Mouse (Mus musculus): Measurements from ENCODE around the gene Daxx.
"Not testable (repeated sequence)": the region's sequence is repeated elsewhere in the genome, so short reads cannot be mapped to it uniquely, and the experiment has no call there.

Gene Daxx

GRCm38 (mm10) chr17:33902491-33902890 is 6.7 kb upstream of the Daxx start:
- DNase-seq (ENCODE audit: low read depth, low spot score), result peak; percentile 72

DNA sequence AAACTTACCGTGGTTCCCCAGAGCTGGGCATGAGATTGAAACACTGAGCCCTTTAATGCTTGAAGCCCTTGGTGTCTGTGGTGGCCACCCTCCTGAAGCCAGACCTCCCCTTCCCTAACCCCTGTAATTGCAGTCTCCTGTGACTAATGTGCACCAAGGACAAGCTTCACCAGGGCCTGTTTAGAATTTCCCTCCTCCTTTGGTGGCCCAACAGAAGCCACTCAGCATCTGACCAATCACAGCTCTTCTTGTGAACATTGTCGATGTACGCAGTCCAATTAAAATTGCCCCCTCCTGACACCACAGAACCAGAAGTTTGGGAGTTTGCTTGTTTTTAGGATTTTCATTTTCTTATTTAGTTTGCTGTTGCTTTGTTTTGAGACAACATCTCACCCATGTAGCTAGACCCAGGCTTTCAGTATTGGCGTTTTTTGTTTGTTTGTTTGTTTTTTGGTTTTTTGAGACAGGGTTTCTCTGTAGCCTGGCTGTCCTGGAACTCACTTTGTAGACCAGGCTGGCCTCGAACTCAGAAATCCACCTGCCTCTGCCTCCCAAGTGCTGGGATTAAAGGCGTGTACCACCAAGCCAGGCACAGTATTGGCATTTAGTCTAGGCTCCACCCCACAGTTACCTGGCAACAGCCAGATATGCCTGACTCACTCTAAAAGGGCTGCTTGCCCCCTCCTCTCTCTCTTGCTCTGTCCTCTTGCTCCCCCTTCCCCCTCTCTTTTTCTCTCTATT is 5.1 kb upstream of the Daxx start:
- not testable (repeated sequence) for DNase-seq (ENCODE audit: low read depth, low spot score)

- DNase-seq (ENCODE audit: low read depth, low spot score), result not testable (repeated sequence)
These were observed 4.4 kb upstream of the Daxx start, which contains the start of gene Platr17 for GRCm38 (mm10) chr17:33904835-33905234. Gene Platr17 (plus strand): TSS chr17:33905135.

- peak; percentile 42 for DNase-seq (ENCODE audit: low read depth, low spot score)
These were observed 710 bp upstream of the Daxx start for GRCm38 (mm10) chr17:33908331-33909076.

DNA sequence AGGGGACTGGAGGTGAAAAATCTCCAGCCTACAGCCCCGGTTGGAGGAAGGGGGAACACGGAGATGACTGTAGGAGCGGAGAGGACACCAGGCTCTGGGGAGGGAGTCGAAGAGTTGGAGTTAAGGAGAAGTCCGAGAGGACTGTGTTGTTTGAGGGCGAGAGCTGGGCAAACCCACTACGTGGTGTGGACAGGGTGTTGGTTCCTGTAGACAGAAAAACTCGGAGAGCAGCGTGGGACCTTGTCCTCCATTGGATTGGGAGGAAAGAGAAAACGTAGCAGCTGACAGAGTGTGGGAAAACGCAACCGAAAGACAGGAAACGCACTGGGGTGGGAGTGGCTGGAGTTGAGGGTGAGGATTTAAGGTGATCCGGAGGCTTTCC is 646 bp downstream of the Daxx start:
- peak; percentile 66 for DNase-seq (ENCODE audit: low read depth, low spot score)

GRCm38 (mm10) chr17:33910346-33911051 is 1.3 kb downstream of the Daxx start:
- peak; percentile 76 for DNase-seq (ENCODE audit: low read depth, low spot score)

- DNase-seq (ENCODE audit: low read depth, low spot score), result no peak
These were observed 2.0 kb downstream of the Daxx start for GRCm38 (mm10) chr17:33911052-33911812.

DNA sequence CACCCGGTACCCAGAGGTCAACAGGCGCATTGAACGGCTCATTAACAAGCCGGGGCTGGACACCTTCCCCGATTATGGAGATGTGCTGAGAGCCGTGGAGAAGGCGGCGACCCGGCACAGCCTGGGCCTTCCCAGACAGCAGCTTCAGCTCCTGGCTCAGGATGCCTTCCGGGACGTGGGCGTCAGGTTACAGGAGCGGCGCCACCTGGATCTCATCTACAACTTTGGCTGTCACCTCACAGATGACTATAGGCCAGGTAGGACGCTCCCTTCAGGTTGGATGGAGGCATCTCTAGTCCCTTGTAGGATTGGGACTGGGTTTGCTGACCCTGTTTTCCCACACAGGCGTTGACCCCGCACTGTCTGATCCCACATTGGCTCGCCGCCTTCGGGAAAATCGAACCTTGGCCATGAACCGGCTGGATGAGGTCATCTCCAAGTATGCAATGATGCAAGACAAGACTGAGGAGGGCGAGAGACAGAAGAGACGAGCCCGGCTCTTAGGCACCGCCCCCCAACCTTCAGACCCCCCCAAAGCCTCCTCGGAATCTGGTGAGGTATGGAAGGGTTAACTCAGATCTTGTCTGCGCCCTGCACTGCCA is 2.7 kb downstream of the Daxx start:
- no peak for DNase-seq (ENCODE audit: low read depth, low spot score)

- no peak for DNase-seq (ENCODE audit: low read depth, low spot score)
These were observed 4.0 kb downstream of the Daxx start for GRCm38 (mm10) chr17:33913264-33913663.

GRCm38 (mm10) chr17:33913905-33914304 is 4.7 kb downstream of the Daxx start:
- DNase-seq (ENCODE audit: low read depth, low spot score), result no peak

DNA sequence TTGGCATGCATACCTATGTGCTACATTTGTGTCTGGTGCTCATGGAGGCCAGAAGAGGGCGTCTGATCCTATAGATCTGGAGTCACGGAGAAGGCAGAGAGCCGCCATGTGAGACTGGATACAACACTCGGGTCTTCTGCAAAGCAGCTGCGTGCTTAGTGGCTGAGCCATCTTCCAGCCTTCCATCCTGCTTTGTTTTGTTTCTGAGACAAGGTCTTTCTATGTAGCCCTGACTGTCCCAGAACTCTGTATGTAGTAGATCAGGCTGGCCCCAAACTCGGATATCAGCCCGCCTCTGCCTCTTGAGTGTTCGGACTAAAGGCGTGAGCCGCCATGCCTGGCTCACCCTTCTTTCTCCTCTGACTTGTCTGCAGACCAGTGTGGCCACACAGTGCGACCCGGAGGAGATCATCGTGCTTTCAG is 5.8 kb downstream of the Daxx start:
- no peak for DNase-seq (ENCODE audit: low read depth, low spot score)

GRCm38 (mm10) chr17:33915671-33916250 is 6.5 kb downstream of the Daxx start, which contains the start of the genes Tapbp and Zbtb22:
Gene Tapbp (plus strand): TSS chr17:33915899.
Gene Zbtb22 (plus strand): TSS chr17:33915904.
- peak; percentile 96 for DNase-seq (ENCODE audit: low read depth, low spot score)

- DNase-seq (ENCODE audit: low read depth, low spot score), result no peak
These were observed 7.1 kb downstream of the Daxx start for GRCm38 (mm10) chr17:33916294-33916693.

DNA sequence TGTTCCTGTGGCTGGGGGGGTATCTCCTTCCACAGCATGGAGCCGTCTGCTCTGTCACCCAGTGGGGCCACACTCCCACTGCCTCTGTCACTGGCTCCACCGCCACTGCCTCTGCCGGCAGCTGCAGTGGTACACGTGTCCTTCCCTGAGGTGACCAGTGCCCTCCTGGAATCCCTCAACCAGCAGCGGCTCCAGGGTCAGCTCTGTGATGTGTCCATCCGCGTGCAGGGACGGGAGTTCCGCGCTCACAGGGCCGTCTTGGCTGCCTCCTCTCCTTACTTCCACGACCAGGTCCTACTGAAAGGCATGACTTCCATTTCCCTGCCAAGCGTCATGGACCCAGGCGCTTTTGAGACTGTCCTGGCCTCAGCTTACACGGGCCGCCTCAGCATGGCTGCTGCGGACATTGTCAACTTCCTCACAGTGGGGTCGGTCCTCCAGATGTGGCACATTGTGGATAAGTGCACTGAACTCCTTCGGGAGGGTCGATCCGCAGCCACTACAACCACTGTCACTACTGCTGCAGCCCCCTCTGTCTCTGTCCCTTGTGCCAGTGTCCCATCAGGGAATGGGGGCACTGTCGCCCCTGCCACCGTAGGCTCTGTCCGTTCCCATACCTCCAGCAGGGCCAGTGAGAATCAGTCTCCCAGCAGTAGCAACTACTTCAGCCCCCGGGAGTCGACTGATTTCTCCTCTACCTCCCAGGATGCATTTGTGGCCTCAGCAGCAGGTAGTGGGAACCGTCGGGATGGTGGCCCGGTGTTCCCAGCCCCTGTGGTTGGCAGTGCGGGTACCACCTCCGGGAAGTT is 7.8 kb downstream of the Daxx start:
- DNase-seq (ENCODE audit: low read depth, low spot score), result no peak

GRCm38 (mm10) chr17:33917656-33918292 is 8.6 kb downstream of the Daxx start:
- DNase-seq (ENCODE audit: low read depth, low spot score), result no peak

DNA sequence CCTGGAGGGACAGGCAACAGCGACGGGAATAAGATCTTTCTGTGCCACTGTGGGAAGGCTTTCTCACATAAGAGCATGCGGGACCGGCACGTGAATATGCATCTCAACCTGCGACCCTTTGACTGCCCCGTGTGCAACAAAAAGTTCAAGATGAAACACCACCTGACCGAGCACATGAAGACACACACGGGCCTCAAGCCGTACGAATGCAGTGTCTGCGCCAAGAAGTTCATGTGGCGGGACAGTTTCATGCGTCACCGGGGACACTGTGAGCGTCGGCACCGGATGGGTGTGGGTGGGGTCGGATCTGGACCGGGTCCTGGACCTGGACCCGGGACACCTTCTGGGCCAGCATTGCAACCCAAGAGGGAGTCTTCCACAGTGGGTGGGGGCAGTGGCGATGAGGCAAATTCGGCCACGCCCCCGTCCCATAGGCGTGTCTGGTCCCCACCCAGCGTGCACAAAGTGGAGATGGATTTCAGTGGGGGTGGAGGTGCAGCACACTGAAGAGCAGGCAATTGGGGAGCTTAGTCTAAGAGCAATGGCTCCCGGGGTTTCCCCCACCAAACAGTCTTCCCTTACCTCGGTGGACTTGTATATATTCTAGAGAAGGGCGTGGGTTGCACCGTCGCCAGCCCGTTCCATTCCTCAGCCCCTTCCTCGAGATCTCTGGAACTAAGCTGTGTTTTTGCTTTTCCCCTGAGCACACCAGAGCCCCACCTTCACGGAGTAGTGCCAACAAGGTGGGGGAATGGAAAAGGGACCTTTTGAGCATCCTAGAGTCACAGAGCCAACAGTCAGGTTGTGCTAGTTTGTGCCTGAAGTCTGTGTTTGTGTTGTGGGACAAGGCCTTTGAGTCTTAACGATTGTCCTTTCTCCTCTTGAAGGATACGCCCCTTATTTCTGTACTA is 9.3 kb downstream of the Daxx start:
- DNase-seq (ENCODE audit: low read depth, low spot score), result peak; percentile 71

DNA sequence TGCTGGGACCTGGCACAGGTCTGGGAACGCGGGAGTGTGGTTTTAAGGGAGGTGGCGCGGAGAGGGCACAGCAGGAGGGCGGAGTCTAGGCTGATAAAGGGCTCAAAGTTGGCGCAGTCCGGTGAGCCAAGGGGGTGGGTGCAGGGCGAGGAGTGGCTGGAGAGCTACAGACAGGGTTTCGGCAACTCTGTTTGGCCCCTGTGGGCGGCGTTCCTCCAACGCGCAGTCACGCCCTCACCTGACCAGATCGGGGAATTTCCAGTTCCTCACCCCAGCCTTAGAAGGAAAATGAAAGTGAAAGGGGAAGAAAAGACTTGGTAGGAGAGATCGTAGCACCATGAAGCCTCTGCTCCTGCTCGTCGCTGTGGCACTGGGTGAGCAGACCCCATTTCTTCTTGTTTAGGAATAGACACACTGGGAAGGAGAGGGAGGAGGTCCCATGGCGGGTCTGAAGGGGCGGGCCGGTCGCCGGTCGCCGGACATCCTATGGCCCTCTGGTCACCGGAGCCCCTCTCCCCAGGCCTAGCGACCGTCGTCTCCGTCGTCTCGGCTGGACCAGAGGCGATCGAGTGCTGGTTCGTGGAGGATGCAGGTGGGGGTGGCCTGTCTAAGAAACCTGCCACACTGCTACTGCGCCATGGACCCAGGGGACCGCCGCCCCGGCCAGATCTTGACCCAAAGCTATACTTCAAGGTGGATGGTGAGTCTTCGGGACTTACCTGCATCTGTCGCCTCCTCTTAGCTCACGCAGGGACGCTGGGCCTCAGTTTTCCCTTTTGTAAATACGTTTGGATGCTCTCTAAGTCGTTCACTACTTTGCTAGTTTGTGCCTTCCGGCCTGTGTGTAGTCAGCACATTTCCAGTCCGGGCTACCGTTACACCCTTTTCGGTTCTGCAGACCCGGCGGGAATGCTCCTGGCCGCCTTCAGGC is 10.4 kb downstream of the Daxx start:
- peak; percentile 91 for DNase-seq (ENCODE audit: low read depth, low spot score)
